Mouse (Mus musculus) forebrain, embryonic 11.5 days (tissue): Measurements from ENCODE around the gene Lins1. TPM values are rescaled to one million over a fixed set of nuclear protein-coding genes. Genes with fewer than 3 reads are reported as not detected.

Experiments used
- polyA plus RNA-seq: library from polyadenylated mRNA; unstranded; fragments of >200 nt; fragmentation: Nextera tagmentation; extraction: Ambion mirVana; gene quantifications from 2 replicates; pipeline ENCODE4 v1.2.1, GENCODE M21; 2014

Lins1 gene
- polyA plus RNA-seq, 1 experiment from 2014 or later: 24.2 TPM

Other genes starting within 250 kb of the Lins1 start
- 20.4 and 21.5 TPM in 2 replicates for gene Asb7, start 293 bp upstream of the Lins1 start, polyA plus RNA-seq
- gene Cers3, start 53.6 kb downstream of the Lins1 start, polyA plus RNA-seq: 1.3 TPM in 2 replicates
- 0.72 and 1.1 TPM in 2 replicates for gene Adamts17, start 149.8 kb downstream of the Lins1 start, polyA plus RNA-seq